Mouse (Mus musculus) B cell, adult (primary cell): ENCODE data around the gene Mlkl. TPM values are rescaled to one million over a fixed set of nuclear protein-coding genes. Genes with fewer than 3 reads are reported as not detected.

Experiments used
- total RNA-seq: library from RNA; stranded (reverse); gene quantifications from 4 replicates; pipeline ENCODE4 v1.2.4, GENCODE M21; 2023; ENCODE audit not compliant: inconsistent age

Mlkl gene
- 0.38 to 2.3 TPM (median 1.7 TPM) in 4 replicates for total RNA-seq

DNA sequence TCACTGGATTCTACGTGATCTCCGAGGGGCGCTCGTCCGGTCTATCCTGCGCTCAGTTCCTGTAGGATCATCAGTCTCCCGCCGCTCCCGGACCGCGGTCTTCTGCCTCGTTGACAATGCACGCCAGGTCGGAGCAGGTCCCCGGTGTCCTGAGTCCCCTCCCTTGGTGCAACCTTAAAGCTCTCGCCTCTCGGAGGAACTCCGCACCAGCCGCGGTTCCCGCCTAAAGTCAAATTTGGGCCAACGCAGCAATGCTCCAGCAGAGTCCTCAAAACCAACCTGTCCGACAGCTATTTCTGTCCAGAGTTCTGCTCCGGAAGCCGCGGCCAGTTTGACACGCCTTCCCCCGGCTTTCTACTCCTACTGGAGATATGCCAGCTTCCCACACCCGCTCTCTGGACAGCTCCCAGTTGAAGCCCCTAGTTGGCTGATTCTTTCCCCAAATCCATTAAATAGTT lies at the start of gene Mlkl:
TSS of gene Mlkl (minus strand) at position 288 of the 458 bp plus-strand sequence.

DNA sequence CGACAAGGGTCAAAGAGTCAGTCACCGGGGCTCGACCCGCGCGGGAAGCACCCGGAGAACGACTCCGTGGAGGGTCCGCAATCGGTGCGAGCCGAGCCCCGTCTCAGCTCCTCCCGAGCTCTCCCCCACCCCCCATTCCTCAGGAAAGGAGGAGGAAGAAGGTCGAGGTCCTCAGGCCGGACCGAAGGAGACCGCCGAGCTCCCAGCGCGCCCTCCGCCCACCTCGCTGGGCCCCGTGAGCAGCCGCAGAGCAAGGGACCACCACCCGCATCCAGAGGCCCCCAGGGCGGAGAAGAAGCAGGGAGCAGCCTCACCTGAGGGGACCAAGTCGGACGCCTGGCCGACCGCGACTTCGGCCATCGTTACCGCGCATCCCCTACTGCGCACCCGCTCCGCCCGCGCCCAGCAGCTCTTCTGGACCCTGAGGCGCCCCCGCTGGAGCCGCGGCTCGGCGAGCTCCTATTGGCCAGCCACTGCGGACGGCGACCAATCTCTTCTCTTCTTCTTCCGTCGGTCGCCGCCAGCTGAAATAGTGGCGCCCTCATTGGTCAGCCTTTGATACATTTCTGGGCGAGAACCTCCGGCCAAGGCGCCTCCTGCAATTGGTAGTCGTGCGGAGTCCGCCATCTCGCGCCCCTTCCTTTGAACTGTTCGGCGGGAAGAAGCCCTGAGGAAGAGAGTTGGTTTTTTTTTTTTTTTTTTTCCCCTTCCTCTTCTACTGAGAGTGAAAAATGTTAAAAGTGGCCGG lies 38.0 kb downstream of the Mlkl start, which contains the start of gene Rfwd3:
TSS of gene Rfwd3 (minus strand) at position 402 of the 748 bp plus-strand sequence.

Other genes with a start within 250 kb of the Mlkl start
- not detected in 4 replicates for gene Clec18a, start 245.8 kb downstream of the Mlkl start, total RNA-seq
- 20.4 to 24.2 TPM (median 22.6 TPM) in 4 replicates for gene Pdpr, start 243.5 kb downstream of the Mlkl start, total RNA-seq
- 66.3 to 71.1 TPM (median 70.2 TPM) in 4 replicates for gene Glg1, start 79.0 kb downstream of the Mlkl start, total RNA-seq
- 31.9 to 34.1 TPM (median 33.1 TPM) in 4 replicates for gene Rfwd3, start 38.0 kb downstream of the Mlkl start, total RNA-seq
- not detected in 4 replicates for gene Fa2h, start 55.6 kb upstream of the Mlkl start, total RNA-seq
- 14.5 to 17.5 TPM (median 16.6 TPM) in 4 replicates for gene Wdr59, start 183.9 kb upstream of the Mlkl start, total RNA-seq
- 28.7 to 29.4 TPM (median 29.1 TPM) in 4 replicates for gene Znrf1, start 197.9 kb upstream of the Mlkl start, total RNA-seq